Mouse (Mus musculus): ENCODE results near the gene Nprl2. TPM values are rescaled to one million over a fixed set of nuclear protein-coding genes. Genes with fewer than 3 reads are reported as not detected.
"Not testable (repeated sequence)": the region's sequence is repeated elsewhere in the genome, so short reads cannot be mapped to it uniquely, and the experiment has no call there.

Nprl2 gene
- polyA plus RNA-seq, 1 experiment from 2014 or later: 27.8 TPM

- H3K4me2 ChIP-seq: peak overlapping the region; percentile 81
- no peak for ATAC-seq (ENCODE audit: extremely low read depth, insufficient number of reproducible peaks, low FRiP score, low TSS enrichment)
- H3K27ac ChIP-seq (replicated peaks): peak overlapping the region; percentile 83
- peak overlapping the region; percentile 93 for H3K9ac ChIP-seq
- H3K4me3 ChIP-seq: peak overlapping the region; percentile 87
- 57% methylated on average over 21 of the region's 21 CpGs for WGBS
- no peaks in the 10 kb centered on the region for H3K9me3 ChIP-seq
- H3K4me1 ChIP-seq: peaks cover 55% of the 10 kb centered on the region
- H3K36me3 ChIP-seq: peaks cover 47% of the 10 kb centered on the region
- no peaks in the 10 kb centered on the region for H3K27me3 ChIP-seq (replicated peaks)
Measured at GRCm38 (mm10) chr9:107570845-107571244, 28.8 kb downstream of the Nprl2 start.

- Histone ChIP-seq H3K27me3 (replicated peaks) (no peaks in the 10 kb centered on the region), H3K4me1 (peaks cover 55% of the 10 kb centered on the region), H3K36me3 (peaks cover 47% of the 10 kb centered on the region), H3K27ac (replicated peaks) (peak overlapping the region; percentile 21; the same call in 1 of the 2 replicates), H3K4me3 (peak overlapping the region; percentile 87), H3K9ac (peak overlapping the region; percentile 93), H3K4me2 (peak overlapping the region; percentile 81), H3K9me3 (no peaks in the 10 kb centered on the region)
- no peak for ATAC-seq (ENCODE audit: extremely low read depth, insufficient number of reproducible peaks, low FRiP score, low TSS enrichment)
- 85% methylated on average over 22 of the region's 22 CpGs for WGBS
Measured at GRCm38 (mm10) chr9:107571534-107572326, 29.7 kb downstream of the Nprl2 start.

- ATAC-seq (ENCODE audit: extremely low read depth, insufficient number of reproducible peaks, low FRiP score, low TSS enrichment): no peak
- H3K27ac ChIP-seq (replicated peaks): no peak overlapping the region
- peak overlapping the region; percentile 26; the same call in 1 of the 2 replicates for H3K9ac ChIP-seq
- 93% methylated on average over 2 of the region's 2 CpGs for WGBS
- H3K4me2 ChIP-seq: no peak overlapping the region
- H3K4me3 ChIP-seq: no peak overlapping the region
- peaks cover 47% of the 10 kb centered on the region for H3K36me3 ChIP-seq
- peaks cover 56% of the 10 kb centered on the region for H3K4me1 ChIP-seq
- no peaks in the 10 kb centered on the region for H3K27me3 ChIP-seq (replicated peaks)
- H3K9me3 ChIP-seq: no peaks in the 10 kb centered on the region
Measured at GRCm38 (mm10) chr9:107572327-107572662, 30.3 kb downstream of the Nprl2 start.

- H3K36me3 ChIP-seq: peaks cover 47% of the 10 kb centered on the region
- not testable (repeated sequence) for H3K4me2 ChIP-seq; H3K27ac ChIP-seq (replicated peaks); H3K4me3 ChIP-seq; H3K9me3 ChIP-seq; H3K27me3 ChIP-seq (replicated peaks); H3K9ac ChIP-seq; ATAC-seq (ENCODE audit: extremely low read depth, insufficient number of reproducible peaks, low FRiP score, low TSS enrichment)
- 84% methylated on average over 6 of the region's 6 CpGs for WGBS
- H3K4me1 ChIP-seq: peaks cover 54% of the 10 kb centered on the region
Measured at GRCm38 (mm10) chr9:107573774-107574173, 31.7 kb downstream of the Nprl2 start.

- Histone ChIP-seq H3K27ac (replicated peaks) (peak overlapping the region; percentile 46), H3K9ac (peak overlapping the region; percentile 80; the same call in 1 of the 2 replicates), H3K36me3 (peaks cover 41% of the 10 kb centered on the region), H3K4me3 (no peak overlapping the region), H3K27me3 (replicated peaks) (no peaks in the 10 kb centered on the region), H3K4me1 (peaks cover 55% of the 10 kb centered on the region), H3K9me3 (no peaks in the 10 kb centered on the region), H3K4me2 (no peak overlapping the region)
- ATAC-seq (ENCODE audit: extremely low read depth, insufficient number of reproducible peaks, low FRiP score, low TSS enrichment): no peak
- 82% methylated on average over 14 of the region's 14 CpGs for WGBS
Measured at GRCm38 (mm10) chr9:107575579-107576356, 33.7 kb downstream of the Nprl2 start.

- Histone ChIP-seq H3K9ac (peak within 1 kb of the TSS; percentile 80), H3K27me3 (replicated peaks) (no peaks in the 10 kb centered on the region), H3K36me3 (peaks cover 33% of the 10 kb centered on the region), H3K4me2 (peak within 1 kb of the TSS; percentile 73), H3K27ac (replicated peaks) (peak within 1 kb of the TSS; percentile 46), H3K9me3 (no peaks in the 10 kb centered on the region), H3K4me3 (peak within 1 kb of the TSS; percentile 50), H3K4me1 (peaks cover 54% of the 10 kb centered on the region)
- peak; percentile 56; the same call in 1 of the 2 replicates for ATAC-seq (ENCODE audit: extremely low read depth, insufficient number of reproducible peaks, low FRiP score, low TSS enrichment)
- WGBS: 26% methylated on average over 16 of the region's 16 CpGs
Measured at GRCm38 (mm10) chr9:107576357-107577107, 34.5 kb downstream of the Nprl2 start, which contains the start of gene Hyal1. Gene Hyal1 (plus strand): TSS chr9:107576927.

GRCm38 (mm10) chr9:107577871-107578270, 35.8 kb downstream of the Nprl2 start:
- Histone ChIP-seq H3K36me3 (peaks cover 21% of the 10 kb centered on the region), H3K4me3 (no peak overlapping the region), H3K9me3 (no peaks in the 10 kb centered on the region), H3K27me3 (replicated peaks) (no peaks in the 10 kb centered on the region), H3K4me1 (peaks cover 58% of the 10 kb centered on the region), H3K27ac (replicated peaks) (no peak overlapping the region), H3K9ac (no peak overlapping the region), H3K4me2 (peak overlapping the region; percentile 73)
- 85% methylated on average over 10 of the region's 10 CpGs for WGBS
- no peak for ATAC-seq (ENCODE audit: extremely low read depth, insufficient number of reproducible peaks, low FRiP score, low TSS enrichment)

- no peaks in the 10 kb centered on the region for H3K27me3 ChIP-seq (replicated peaks)
- H3K9me3 ChIP-seq: no peaks in the 10 kb centered on the region
- no peak for ATAC-seq (ENCODE audit: extremely low read depth, insufficient number of reproducible peaks, low FRiP score, low TSS enrichment)
- 0 out of 2 replicates have a peak within 1 kb of the TSS, but pooled peaks have one; percentile 94 for H3K27ac ChIP-seq (replicated peaks)
- H3K36me3 ChIP-seq: peaks cover 21% of the 10 kb centered on the region
- 72% methylated on average over 3 of the region's 3 CpGs for WGBS
- 0 out of 2 replicates have a peak within 1 kb of the TSS, but pooled peaks have one; percentile 14 for H3K9ac ChIP-seq
- H3K4me2 ChIP-seq: peak within 1 kb of the TSS; percentile 93
- H3K4me3 ChIP-seq: no peak within 1 kb of the TSS; the same call in 1 of the 2 replicates
- peaks cover 58% of the 10 kb centered on the region for H3K4me1 ChIP-seq
Measured at GRCm38 (mm10) chr9:107578587-107578986, 36.6 kb downstream of the Nprl2 start, which contains the start of gene Naa80. Gene Naa80 (plus strand): TSS chr9:107578887.

- Histone ChIP-seq H3K4me3 (no peak overlapping the region), H3K27ac (replicated peaks) (0 out of 2 replicates have a peak overlapping the region, but pooled peaks have one; percentile 94), H3K4me1 (peaks cover 58% of the 10 kb centered on the region), H3K27me3 (replicated peaks) (no peaks in the 10 kb centered on the region), H3K4me2 (peak overlapping the region; percentile 93; the same call in 1 of the 2 replicates), H3K36me3 (peaks cover 23% of the 10 kb centered on the region), H3K9ac (0 out of 2 replicates have a peak overlapping the region, but pooled peaks have one; percentile 14), H3K9me3 (no peaks in the 10 kb centered on the region)
- no peak for ATAC-seq (ENCODE audit: extremely low read depth, insufficient number of reproducible peaks, low FRiP score, low TSS enrichment)
- WGBS: 92% methylated on average over 14 of the region's 14 CpGs
Measured at GRCm38 (mm10) chr9:107579023-107579900, 37.2 kb downstream of the Nprl2 start.

Measured in heart, embryonic 13.5 days (tissue).